17 mouse cellular contexts compared by ENCODE assay signal in genomic region chr10:62413606-62413982, GRCm38 (mm10). TPM values are rescaled to one million over a fixed set of nuclear protein-coding genes. Genes with fewer than 3 reads are reported as not detected.
DNase-seq lines count a peak whose midpoint lies in the region; ATAC-seq and TF ChIP-seq lines count a peak whose summit lies in the region.
"Had no signal": no experiment of that assay in that cellular context is flagged by ENCODE, and none has a peak within 500 bp of the region (broad histone marks: within the 10 kb centered on the region; RNA-seq: fewer than 3 reads in every experiment).

No protein-coding gene starts in this region.

- H3K27me3 ChIP-seq in heart, embryonic 16.5 days (ENCODE audit: control insufficient read depth, insufficient read depth, low read length), result 0 out of 2 replicates have a peak, but pooled peaks cover 2% of the 10 kb centered on the region
- H3K27me3 ChIP-seq in heart, adult 2 months (ENCODE audit: control insufficient read depth, insufficient read depth, low read length), result no peaks in the 10 kb centered on the region; the same call in 1 of the 2 replicates
- 0 out of 2 replicates have a peak, but pooled peaks cover 7% of the 10 kb centered on the region for H3K27me3 ChIP-seq in liver, embryonic 13.5 days
- H3K27me3 ChIP-seq in forebrain, embryonic 13.5 days, result no peaks in the 10 kb centered on the region
- H3K27me3 ChIP-seq in forebrain, embryonic 12.5 days, result no peaks in the 10 kb centered on the region; the same call in 1 of the 2 replicates
- H3K27me3 ChIP-seq: forebrain, embryonic 15.5 days had no signal

- DNase-seq in heart, adult 2 months, result no peak
- peak; percentile 76 for DNase-seq in MEL-GATA-1-ER (ENCODE audit: extremely low read depth, low read depth)
- DNase-seq in liver, embryonic 13.5 days, result no peak
- peak; percentile 34 for DNase-seq in lung, postnatal 4 days
- no peak for DNase-seq in frontal cortex, postnatal 25 days (ENCODE audit: low spot score in 2 of 2)
- DNase-seq: adrenal gland, adult 8-10 months; cerebellum, adult 18-20 months; layer of hippocampus, postnatal 36 days; right cerebral cortex, postnatal 4 days had no signal

- H3K9ac ChIP-seq in heart, embryonic 16.5 days (ENCODE audit: low read length), result no peak overlapping the region
- no peak overlapping the region for H3K9ac ChIP-seq in heart, adult 2 months (ENCODE audit: low read depth, low read length)
- H3K9ac ChIP-seq in liver, embryonic 13.5 days, result no peak overlapping the region
- no peak overlapping the region for H3K9ac ChIP-seq in forebrain, embryonic 13.5 days
- H3K9ac ChIP-seq in forebrain, embryonic 12.5 days, result no peak overlapping the region
- H3K9ac ChIP-seq: embryonic facial prominence, embryonic 12.5 days; forebrain, embryonic 15.5 days; liver, embryonic 15.5 days had no signal

- H3K79me2 ChIP-seq in heart, adult 2 months (replicated peaks; ENCODE audit: control insufficient read depth, insufficient read depth, low read length), result no peaks in the 10 kb centered on the region

- 9% methylated on average over 4 of the region's 4 CpGs for WGBS in heart, embryonic 16.5 days
- 10% methylated on average over 4 of the region's 4 CpGs for WGBS in heart, adult 2 months
- 2% methylated on average over 4 of the region's 4 CpGs for WGBS in liver, embryonic 13.5 days (ENCODE audit: insufficient replicate concordance)
- WGBS in forebrain, embryonic 13.5 days, result 53% methylated on average over 4 of the region's 4 CpGs
- WGBS in forebrain, embryonic 12.5 days, result 58% methylated on average over 4 of the region's 4 CpGs

- no peak overlapping the region for H3K4me2 ChIP-seq in heart, embryonic 16.5 days (ENCODE audit: low read depth, low read length)
- H3K4me2 ChIP-seq in liver, embryonic 13.5 days, result no peak overlapping the region
- H3K4me2 ChIP-seq in forebrain, embryonic 13.5 days, result no peak overlapping the region
- H3K4me2 ChIP-seq in forebrain, embryonic 12.5 days, result no peak overlapping the region
- H3K4me2 ChIP-seq: embryonic facial prominence, embryonic 12.5 days; forebrain, embryonic 15.5 days; liver, embryonic 15.5 days had no signal

- no peaks in the 10 kb centered on the region for H3K36me3 ChIP-seq in heart, embryonic 16.5 days (ENCODE audit: control insufficient read depth, insufficient read depth)
- no peaks in the 10 kb centered on the region for H3K36me3 ChIP-seq in heart, adult 2 months (ENCODE audit: control insufficient read depth, insufficient read depth, low read length)
- H3K36me3 ChIP-seq in liver, embryonic 13.5 days, result no peaks in the 10 kb centered on the region
- no peaks in the 10 kb centered on the region for H3K36me3 ChIP-seq in forebrain, embryonic 13.5 days (ENCODE audit: poor library complexity, severe bottlenecking)
- H3K36me3 ChIP-seq in forebrain, embryonic 12.5 days (replicated peaks), result no peaks in the 10 kb centered on the region
- H3K36me3 ChIP-seq: embryonic facial prominence, embryonic 12.5 days; forebrain, embryonic 15.5 days; liver, embryonic 15.5 days had no signal

- peak; percentile 61; the same call in 1 of the 2 replicates for ATAC-seq in heart, embryonic 16.5 days (replicated peaks; ENCODE audit: extremely low read depth, insufficient read depth, low FRiP score)
- ATAC-seq in liver, embryonic 13.5 days (ENCODE audit: low read depth), result peak; percentile 57; the same call in 1 of the 2 replicates
- no peak for ATAC-seq in forebrain, embryonic 13.5 days
- ATAC-seq in forebrain, embryonic 12.5 days (ENCODE audit: low FRiP score), result no peak
- ATAC-seq: forebrain, embryonic 15.5 days had no signal

- no peak for TF ChIP-seq POLR2A in heart, adult 2 months (IDR thresholded peaks at IDR 0.05; ENCODE audit: insufficient read depth, low read depth, low read length)

- H3K4me1 ChIP-seq in heart, embryonic 16.5 days (ENCODE audit: control insufficient read depth, insufficient read depth, low read length), result 0 out of 2 replicates have a peak, but pooled peaks cover 4% of the 10 kb centered on the region
- H3K4me1 ChIP-seq in heart, adult 2 months (ENCODE audit: control insufficient read depth, insufficient read depth, low read length), result no peaks in the 10 kb centered on the region
- H3K4me1 ChIP-seq in liver, embryonic 13.5 days (replicated peaks), result peaks cover 18% of the 10 kb centered on the region
- no peaks in the 10 kb centered on the region for H3K4me1 ChIP-seq in forebrain, embryonic 13.5 days
- no peaks in the 10 kb centered on the region; the same call in 1 of the 2 replicates for H3K4me1 ChIP-seq in forebrain, embryonic 12.5 days
- H3K4me1 ChIP-seq: forebrain, embryonic 15.5 days had no signal

- no peak for TF ChIP-seq CTCF in heart, adult 2 months (IDR thresholded peaks at IDR 0.05)

- no peaks in the 10 kb centered on the region for H3K9me3 ChIP-seq in heart, embryonic 16.5 days (replicated peaks; ENCODE audit: control insufficient read depth, low read length)
- H3K9me3 ChIP-seq in liver, embryonic 13.5 days (replicated peaks), result no peaks in the 10 kb centered on the region
- H3K9me3 ChIP-seq in forebrain, embryonic 13.5 days (replicated peaks), result no peaks in the 10 kb centered on the region
- H3K9me3 ChIP-seq in forebrain, embryonic 12.5 days, result no peaks in the 10 kb centered on the region
- H3K9me3 ChIP-seq: embryonic facial prominence, embryonic 12.5 days; forebrain, embryonic 15.5 days; liver, embryonic 15.5 days had no signal

- H3K4me3 ChIP-seq in heart, embryonic 16.5 days (ENCODE audit: low read length), result no peak overlapping the region
- no peak overlapping the region for H3K4me3 ChIP-seq in heart, adult 2 months
- no peak overlapping the region for H3K4me3 ChIP-seq in liver, embryonic 13.5 days (replicated peaks)
- H3K4me3 ChIP-seq in forebrain, embryonic 13.5 days, result no peak overlapping the region
- H3K4me3 ChIP-seq in forebrain, embryonic 12.5 days (replicated peaks), result no peak overlapping the region
- H3K4me3 ChIP-seq: embryonic facial prominence, embryonic 12.5 days; forebrain, embryonic 15.5 days; liver, embryonic 15.5 days had no signal

- intact Hi-C loops in heart, adult 2 months (cut with DNase I), result loop anchor here (10.0 kb wide), 1 partner anchor 229 kb away; no protein-coding TSS in a partner anchor

- TF ChIP-seq EP300 in heart, adult 2 months (IDR thresholded peaks at IDR 0.05; ENCODE audit: insufficient read depth, low read depth, low read length), result no peak

- H3K27ac ChIP-seq in heart, embryonic 16.5 days (ENCODE audit: low read length), result 0 out of 2 replicates have a peak overlapping the region, but pooled peaks have one; percentile 11
- H3K27ac ChIP-seq in heart, adult 2 months, result no peak overlapping the region
- H3K27ac ChIP-seq in liver, embryonic 13.5 days, result peak overlapping the region; percentile 26; the same call in 1 of the 2 replicates
- H3K27ac ChIP-seq in forebrain, embryonic 13.5 days, result no peak overlapping the region
- H3K27ac ChIP-seq in forebrain, embryonic 12.5 days, result no peak overlapping the region
- H3K27ac ChIP-seq: embryonic facial prominence, embryonic 12.5 days; forebrain, embryonic 15.5 days; liver, embryonic 15.5 days had no signal

RNA-seq across cellular contexts. Expression of gene Hkdc1, which starts 8.7 kb away (rescaled TPM):
- polyA plus RNA-seq in heart, embryonic 16.5 days (2015; fragmentation: Nextera tagmentation; extraction: Ambion mirVana), result 0.33 and 0.35 TPM in 2 replicates
- not detected for total RNA-seq in heart, adult 2 months (2021)
- polyA plus RNA-seq in heart, adult 2 months (2012; rRNA removed), result not detected in 2 replicates
- polyA plus RNA-seq in liver, embryonic 13.5 days (2015; fragmentation: Nextera tagmentation; extraction: Ambion mirVana), result 5.9 and 7.4 TPM in 2 replicates
- polyA plus RNA-seq in forebrain, embryonic 13.5 days (2015; fragmentation: Nextera tagmentation; extraction: Ambion mirVana), result 0.24 and 0.34 TPM in 2 replicates
- 0.11 and 0.28 TPM in 2 replicates for polyA plus RNA-seq in forebrain, embryonic 12.5 days (2016; fragmentation: Nextera tagmentation; extraction: Ambion mirVana)
- total RNA-seq: adrenal gland, adult 8-10 months; granulocyte monocyte progenitor cell, adult 5-6 weeks; monocyte, adult 5-6 weeks had no signal

RNA-seq across cellular contexts. Expression of gene Hk1, which starts 33.9 kb away (rescaled TPM):
- polyA plus RNA-seq in heart, embryonic 16.5 days (2015; fragmentation: Nextera tagmentation; extraction: Ambion mirVana), result 232 and 240 TPM in 2 replicates
- total RNA-seq in heart, adult 2 months (2021), result 100 to 1,000 TPM; 120 TPM
- 71.0 and 81.9 TPM in 2 replicates for polyA plus RNA-seq in heart, adult 2 months (2012; rRNA removed)
- 88.4 and 108 TPM in 2 replicates for polyA plus RNA-seq in liver, embryonic 13.5 days (2015; fragmentation: Nextera tagmentation; extraction: Ambion mirVana)
- polyA plus RNA-seq in forebrain, embryonic 13.5 days (2015; fragmentation: Nextera tagmentation; extraction: Ambion mirVana), result 39.5 and 46.8 TPM in 2 replicates
- polyA plus RNA-seq in forebrain, embryonic 12.5 days (2016; fragmentation: Nextera tagmentation; extraction: Ambion mirVana), result 38.5 and 43.3 TPM in 2 replicates

RNA-seq across cellular contexts. Expression of gene 4930507D05Rik, which starts 35.7 kb away (rescaled TPM):
- polyA plus RNA-seq in heart, embryonic 16.5 days (2015; fragmentation: Nextera tagmentation; extraction: Ambion mirVana), result 0.35 and 0.66 TPM in 2 replicates
- under 1 TPM; 0.18 to 0.36 TPM for total RNA-seq in heart, adult 2 months (2021)
- 0.12 and 0.38 TPM in 2 replicates for polyA plus RNA-seq in heart, adult 2 months (2012; rRNA removed)
- polyA plus RNA-seq in liver, embryonic 13.5 days (2015; fragmentation: Nextera tagmentation; extraction: Ambion mirVana), result 0.21 and 0.23 TPM in 2 replicates
- 0.70 and 0.94 TPM in 2 replicates for polyA plus RNA-seq in forebrain, embryonic 13.5 days (2015; fragmentation: Nextera tagmentation; extraction: Ambion mirVana)
- 0.65 and 0.88 TPM in 2 replicates for polyA plus RNA-seq in forebrain, embryonic 12.5 days (2016; fragmentation: Nextera tagmentation; extraction: Ambion mirVana)
- total RNA-seq: monocyte, adult 5-6 weeks had no signal

RNA-seq across cellular contexts. Expression of gene Supv3l1, which starts 35.9 kb away (rescaled TPM):
- 29.2 and 29.9 TPM in 2 replicates for polyA plus RNA-seq in heart, embryonic 16.5 days (2015; fragmentation: Nextera tagmentation; extraction: Ambion mirVana)
- 10 to 100 TPM; 36.0 to 36.7 TPM for total RNA-seq in heart, adult 2 months (2021)
- 25.4 and 42.7 TPM in 2 replicates for polyA plus RNA-seq in heart, adult 2 months (2012; rRNA removed)
- 20.0 and 22.6 TPM in 2 replicates for polyA plus RNA-seq in liver, embryonic 13.5 days (2015; fragmentation: Nextera tagmentation; extraction: Ambion mirVana)
- polyA plus RNA-seq in forebrain, embryonic 13.5 days (2015; fragmentation: Nextera tagmentation; extraction: Ambion mirVana), result 24.2 and 25.5 TPM in 2 replicates
- polyA plus RNA-seq in forebrain, embryonic 12.5 days (2016; fragmentation: Nextera tagmentation; extraction: Ambion mirVana), result 26.4 and 28.9 TPM in 2 replicates

Comparison
In these comparisons a context has a peak if more than half of its experiments do, and no peak if none do; other contexts are left out.
1. H3K27ac ChIP-seq: peak in heart, embryonic 16.5 days (single experiment) and liver, embryonic 13.5 days (single experiment); none in heart, adult 2 months (single experiment), forebrain, embryonic 13.5 days (single experiment) and forebrain, embryonic 12.5 days (single experiment).
2. ATAC-seq: peak in heart, embryonic 16.5 days (single experiment) and liver, embryonic 13.5 days (single experiment); none in forebrain, embryonic 13.5 days (single experiment) and forebrain, embryonic 12.5 days (single experiment).
3. DNase-seq: peak in MEL-GATA-1-ER (single experiment) and lung, postnatal 4 days (2 of 2); none in heart, adult 2 months (0 of 2), liver, embryonic 13.5 days (single experiment) and frontal cortex, postnatal 25 days (0 of 2).